22 mouse cellular contexts compared by ENCODE assay signal in the genomic region with DNA sequence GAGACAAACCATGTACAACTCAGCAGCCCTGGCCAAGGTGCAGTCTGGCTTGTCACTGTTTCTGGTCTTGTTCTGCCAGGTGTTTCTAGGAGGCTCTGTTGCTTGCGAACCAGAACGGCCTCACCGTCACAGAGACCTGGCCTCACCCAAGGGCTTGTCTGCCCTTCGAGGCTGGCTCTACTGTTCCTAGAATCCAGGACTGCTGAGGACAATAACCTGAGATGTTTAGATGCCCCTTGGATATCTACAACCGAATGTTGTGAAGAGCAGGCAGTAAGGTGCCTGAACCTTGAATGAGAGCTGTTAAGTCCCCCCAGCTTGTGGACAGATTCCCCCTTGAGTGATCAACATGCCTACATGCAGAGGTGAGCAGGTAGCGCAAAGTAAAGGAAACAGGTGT. TPM values are rescaled to one million over a fixed set of nuclear protein-coding genes. Genes with fewer than 3 reads are reported as not detected.
A peak's percentile ranks its signal among the peaks of the same experiment; 100 is the strongest.
DNase-seq lines count a peak whose midpoint lies in the region; ATAC-seq and TF ChIP-seq lines count a peak whose summit lies in the region.
"Had no signal": no experiment of that assay in that cellular context is flagged by ENCODE, and none has a peak within 500 bp of the region (broad histone marks: within the 10 kb centered on the region; RNA-seq: fewer than 3 reads in every experiment).

No protein-coding gene starts in this region.

- TF ChIP-seq EP300 in CH12.LX (IDR thresholded peaks at IDR 0.05; ENCODE audit: low read length) = no peak

- H3K27me3 ChIP-seq in intestine, embryonic 14.5 days (replicated peaks; ENCODE audit: control insufficient read depth, insufficient read depth, low read length) = no peaks in the 10 kb centered on the region
- H3K27me3 ChIP-seq in intestine, embryonic 15.5 days (replicated peaks) = no peaks in the 10 kb centered on the region
- H3K27me3 ChIP-seq in CH12.LX (replicated peaks) = no peaks in the 10 kb centered on the region
- H3K27me3 ChIP-seq: forebrain, embryonic 13.5 days; forebrain, embryonic 15.5 days had no signal

- no peaks in the 10 kb centered on the region for H3K4me1 ChIP-seq in intestine, embryonic 14.5 days (replicated peaks; ENCODE audit: control insufficient read depth, insufficient read depth, low read length)
- H3K4me1 ChIP-seq in intestine, embryonic 15.5 days (replicated peaks) = no peaks in the 10 kb centered on the region
- H3K4me1 ChIP-seq in CH12.LX (ENCODE audit: control insufficient read depth in 1 of 2, insufficient read depth in 2 of 2) = peaks cover 44 to 82% of the 10 kb centered on the region in 2 experiments
- H3K4me1 ChIP-seq: forebrain, embryonic 15.5 days had no signal

- ATAC-seq in intestine, embryonic 14.5 days (replicated peaks; ENCODE audit: low FRiP score, low TSS enrichment, low read depth) = no peak
- no peak for ATAC-seq in intestine, embryonic 15.5 days
- ATAC-seq: activated CD4-positive, CD25-positive, alpha-beta regulatory T cell, adult 4 months; forebrain, embryonic 13.5 days; forebrain, embryonic 15.5 days; forebrain, postnatal 0 days; Patski had no signal

- H3K27ac ChIP-seq in intestine, embryonic 14.5 days (ENCODE audit: low read depth) = no peak overlapping the region
- H3K27ac ChIP-seq in intestine, embryonic 15.5 days = no peak overlapping the region
- H3K27ac ChIP-seq in CH12.LX (ENCODE audit: insufficient read depth, low read depth) = no peak overlapping the region; the same call in 1 of the 2 replicates
- H3K27ac ChIP-seq: embryonic facial prominence, embryonic 10.5 days; embryonic facial prominence, embryonic 12.5 days; forebrain, embryonic 13.5 days; forebrain, embryonic 15.5 days had no signal

- 88% methylated on average over 6 of the region's 6 CpGs for WGBS in intestine, embryonic 14.5 days
- 92% methylated on average over 6 of the region's 6 CpGs for WGBS in intestine, embryonic 15.5 days

- H3K36me3 ChIP-seq in intestine, embryonic 14.5 days (ENCODE audit: control insufficient read depth, insufficient read depth, low read length) = no peaks in the 10 kb centered on the region
- no peaks in the 10 kb centered on the region for H3K36me3 ChIP-seq in intestine, embryonic 15.5 days
- H3K36me3 ChIP-seq in CH12.LX (replicated peaks in 1 of 2; ENCODE audit: control insufficient read depth in 1 of 2, insufficient read depth in 1 of 2, low read length in 1 of 2) = peaks cover 0 to 6% of the 10 kb centered on the region in 2 experiments
- H3K36me3 ChIP-seq: embryonic facial prominence, embryonic 10.5 days; embryonic facial prominence, embryonic 12.5 days; forebrain, embryonic 15.5 days; G1E had no signal

- in situ Hi-C loops in CH12.LX (cut with MboI; ENCODE audit: low pct_ligation_motif_present, low pct_unique_long_range_greater_than_20kb, low sequenced_read_pairs) = loop anchor here (5.0 kb wide), 3 partner anchors 80 to 260 kb away; no protein-coding TSS in a partner anchor

- H3K9me3 ChIP-seq in intestine, embryonic 14.5 days (ENCODE audit: control insufficient read depth, low read length) = no peaks in the 10 kb centered on the region
- no peaks in the 10 kb centered on the region for H3K9me3 ChIP-seq in intestine, embryonic 15.5 days
- H3K9me3 ChIP-seq in CH12.LX (replicated peaks; ENCODE audit: low read length) = peaks cover 4% of the 10 kb centered on the region
- H3K9me3 ChIP-seq: embryonic facial prominence, embryonic 10.5 days; embryonic facial prominence, embryonic 12.5 days; forebrain, embryonic 13.5 days; forebrain, embryonic 15.5 days; G1E had no signal

- no peak overlapping the region for H3K4me2 ChIP-seq in intestine, embryonic 14.5 days (ENCODE audit: low read length)
- no peak overlapping the region for H3K4me2 ChIP-seq in intestine, embryonic 15.5 days (replicated peaks)
- no peak overlapping the region for H3K4me2 ChIP-seq in CH12.LX (ENCODE audit: insufficient read depth, low read depth, poor library complexity, severe bottlenecking)
- H3K4me2 ChIP-seq: embryonic facial prominence, embryonic 12.5 days; forebrain, embryonic 13.5 days; forebrain, embryonic 15.5 days had no signal

- H3K9ac ChIP-seq in intestine, embryonic 14.5 days (ENCODE audit: low read length) = no peak overlapping the region
- H3K9ac ChIP-seq in intestine, embryonic 15.5 days = no peak overlapping the region
- no peak overlapping the region for H3K9ac ChIP-seq in CH12.LX (ENCODE audit: insufficient read depth, low read depth)
- H3K9ac ChIP-seq: embryonic facial prominence, embryonic 12.5 days; forebrain, embryonic 13.5 days; forebrain, embryonic 15.5 days; forebrain, postnatal 0 days had no signal

- peak; percentile 28 for DNase-seq in intestine, embryonic 14.5 days (ENCODE audit: low spot score)
- no peak for DNase-seq in CH12.LX (ENCODE audit: extremely low read depth)
- peak; percentile 1 for DNase-seq in adipocyte (ENCODE audit: low spot score)
- no peak for DNase-seq in cerebellum, adult 9-10 months
- DNase-seq in heart, adult 18-20 months = no peak
- DNase-seq: adrenal gland, adult 2 months; adrenal gland, postnatal 10 days; adrenal gland, postnatal 25 days; cerebellum, adult 11 months; cerebellum, adult 18-20 months; cerebellum, adult 8-10 months; cerebellum, postnatal 10 days; cerebellum, postnatal 25 days; forebrain, postnatal 0 days had no signal

- no peak for TF ChIP-seq RAD21 in CH12.LX (IDR thresholded peaks at IDR 0.05; ENCODE audit: low read depth, low read length)

- H3K4me3 ChIP-seq in intestine, embryonic 14.5 days (ENCODE audit: low read depth, low read length) = no peak overlapping the region
- H3K4me3 ChIP-seq in intestine, embryonic 15.5 days (replicated peaks) = no peak overlapping the region
- H3K4me3 ChIP-seq in CH12.LX (replicated peaks in 1 of 3; ENCODE audit: low read depth in 2 of 3, low read length in 2 of 3, poor library complexity in 1 of 3) = no peak overlapping the region
- H3K4me3 ChIP-seq: embryonic facial prominence, embryonic 10.5 days; embryonic facial prominence, embryonic 12.5 days; forebrain, embryonic 13.5 days; forebrain, embryonic 15.5 days had no signal

- dilution Hi-C loops in CH12.LX (cut with MboI; ENCODE audit: extremely low pct_ligation_motif_present, extremely low pct_unique_long_range_greater_than_20kb, low sequenced_read_pairs) = no loop called here

- H3K79me2 ChIP-seq in CH12.LX (replicated peaks; ENCODE audit: control insufficient read depth, extremely low read depth, insufficient read depth, poor library complexity, severe bottlenecking) = no peaks in the 10 kb centered on the region

- TF ChIP-seq POLR2A in CH12.LX (IDR thresholded peaks at IDR 0.05; ENCODE audit: low read depth, low read length) = no peak

- TF ChIP-seq CTCF in CH12.LX (conservative IDR thresholded peaks at IDR 0.05 in 1 of 2, IDR thresholded peaks at IDR 0.05 in 1 of 2; ENCODE audit: low read depth in 2 of 2, low read length in 2 of 2) = no peak

TF ChIP-seq in CH12.LX, 34 proteins besides CTCF, POLR2A, EP300 and RAD21:
- TF ChIP-seq TCF12 (IDR thresholded peaks at IDR 0.05; ENCODE audit: low read depth, low read length) (0 out of 2 replicates have a peak, but pooled peaks have one; percentile 2), JUN (IDR thresholded peaks at IDR 0.05; ENCODE audit: insufficient read depth, low read depth, low read length) (no peak)
TF ChIP-seq in CH12.LX: peak in this region for 1.

RNA-seq across cellular contexts. Expression of a gene that starts 22.4 kb away (rescaled TPM):
- 10.1 and 10.5 TPM in 2 replicates for polyA plus RNA-seq in intestine, embryonic 14.5 days (2014; fragmentation: Nextera tagmentation; extraction: Ambion mirVana)
- polyA plus RNA-seq in intestine, embryonic 15.5 days (2015; fragmentation: Nextera tagmentation; extraction: Ambion mirVana) = 12.5 and 13.1 TPM in 2 replicates
- total RNA-seq in CH12.LX (2012; rRNA removed) = 12.6 and 13.1 TPM in 2 replicates
- 16.8 and 17.3 TPM in 2 replicates for total RNA-seq in CH12.LX (2014; rRNA removed)
- polyA plus RNA-seq in CH12.LX (2012; ENCODE audit: insufficient read length, low read depth) = 22.7 and 24.1 TPM in 2 replicates
- 10 to 100 TPM; 18.6 to 20.9 TPM for total RNA-seq in heart, adult 18-20 months (2021)

Comparison
In these comparisons a context has a peak if more than half of its experiments do, and no peak if none do; other contexts are left out.
1. DNase-seq: peak in intestine, embryonic 14.5 days (single experiment) and adipocyte (single experiment); none in CH12.LX (single experiment), cerebellum, adult 9-10 months (single experiment) and heart, adult 18-20 months (0 of 2).